Mouse (Mus musculus) myocyte (in vitro differentiated cells): ENCODE results near the gene Fam169a. TPM values are rescaled to one million over a fixed set of nuclear protein-coding genes. Genes with fewer than 3 reads are reported as not detected.
"Not testable (repeated sequence)": the region's sequence is repeated elsewhere in the genome, so short reads cannot be mapped to it uniquely, and the experiment has no call there.

Experiments
- H3K27me3 ChIP-seq: one replicate; pipeline ENCODE4 v1.6.1; 2011; ENCODE audit not compliant: control insufficient read depth, insufficient read depth, insufficient read length
- H3K36me3 ChIP-seq: one replicate; pipeline ENCODE4 v1.6.1; 2011; ENCODE audit not compliant: control insufficient read depth, insufficient read depth
- H3K4me2 ChIP-seq: one replicate; pipeline ENCODE4 v1.6.1; 2011; ENCODE audit warnings: low read depth, control low read depth
- H3K4me3 ChIP-seq: one replicate; pipeline ENCODE4 v1.5.1; 2011; ENCODE audit warnings: mild to moderate bottlenecking, control low read depth, moderate library complexity
- H3K79me2 ChIP-seq: one replicate; pipeline ENCODE4 v1.6.1; 2011; ENCODE audit not compliant: control insufficient read depth, insufficient read depth
- H3ac ChIP-seq: one replicate; pipeline ENCODE4 v1.6.1; 2011; ENCODE audit not compliant: control insufficient read depth, insufficient read length
- CEBPB ChIP-seq: IDR thresholded peaks from 2 replicates; pipeline ENCODE4 v1.6.1; 2011; ENCODE audit warnings: mild to moderate bottlenecking, moderate library complexity; ENCODE audit not compliant: poor library complexity, insufficient read depth, severe bottlenecking
- E2F4 ChIP-seq: IDR thresholded peaks from one replicate; pipeline ENCODE4 v1.6.1; 2011; ENCODE audit warnings: mild to moderate bottlenecking, control low read depth, moderate library complexity; ENCODE audit not compliant: insufficient read depth
- MAX ChIP-seq: IDR thresholded peaks from one replicate; pipeline ENCODE4 v1.6.1; 2011; ENCODE audit warnings: low read depth, mild to moderate bottlenecking, control low read depth
- MYOD1 ChIP-seq, 3 experiments: IDR thresholded peaks; one replicate each; pipeline ENCODE4 v1.6.1; 2011; ENCODE audit warnings: control low read depth in 2 of 3, low read depth in 2 of 3, mild to moderate bottlenecking in 2 of 3, moderate library complexity in 1 of 3; ENCODE audit not compliant: insufficient read length in 2 of 3, control insufficient read depth in 1 of 3
- MYOG ChIP-seq, 3 experiments: IDR thresholded peaks; one replicate each; pipeline ENCODE4 v1.6.1; 2011; ENCODE audit warnings: control low read depth in 2 of 3, low read depth in 2 of 3, mild to moderate bottlenecking in 2 of 3; ENCODE audit not compliant: insufficient read length in 2 of 3, control insufficient read depth in 1 of 3, insufficient read depth in 1 of 3
- POLR2A ChIP-seq: IDR thresholded peaks from one replicate; pipeline ENCODE4 v1.6.1; 2011; ENCODE audit warnings: low read depth, mild to moderate bottlenecking, control low read depth, moderate library complexity; ENCODE audit not compliant: insufficient read length
- POLR2AphosphoS2 ChIP-seq: IDR thresholded peaks from one replicate; pipeline ENCODE4 v1.6.1; 2011; ENCODE audit warnings: low read depth, control low read depth; ENCODE audit not compliant: insufficient read length
- REST ChIP-seq: IDR thresholded peaks from one replicate; pipeline ENCODE4 v1.6.1; 2011; ENCODE audit warnings: mild to moderate bottlenecking, control low read depth, moderate library complexity; ENCODE audit not compliant: insufficient read depth, insufficient read length
- SRF ChIP-seq: IDR thresholded peaks from one replicate; pipeline ENCODE4 v1.6.1; 2011; ENCODE audit warnings: low read depth; ENCODE audit not compliant: control insufficient read depth, insufficient read length
- TCF12 ChIP-seq: IDR thresholded peaks from one replicate; pipeline ENCODE4 v1.6.1; 2011; ENCODE audit warnings: mild to moderate bottlenecking, control low read depth; ENCODE audit not compliant: poor library complexity, insufficient read depth, severe bottlenecking
- TCF3 ChIP-seq: IDR thresholded peaks from one replicate; pipeline ENCODE4 v1.6.1; 2011; ENCODE audit warnings: low read depth, control low read depth; ENCODE audit not compliant: insufficient read length
- USF1 ChIP-seq: IDR thresholded peaks from one replicate; pipeline ENCODE4 v1.6.1; 2011; ENCODE audit warnings: low read depth, mild to moderate bottlenecking, control low read depth, moderate library complexity
- polyA plus RNA-seq: library from polyadenylated mRNA; unstranded; fragments of >200 nt; fragmentation: generic; extraction: Trizol; gene quantifications from one replicate; pipeline ENCODE4 v1.2.1, GENCODE M21; 2012; ENCODE audit warnings: missing spikeins

The Fam169a gene
- polyA plus RNA-seq, 1 experiment = 0.08 TPM

DNA sequence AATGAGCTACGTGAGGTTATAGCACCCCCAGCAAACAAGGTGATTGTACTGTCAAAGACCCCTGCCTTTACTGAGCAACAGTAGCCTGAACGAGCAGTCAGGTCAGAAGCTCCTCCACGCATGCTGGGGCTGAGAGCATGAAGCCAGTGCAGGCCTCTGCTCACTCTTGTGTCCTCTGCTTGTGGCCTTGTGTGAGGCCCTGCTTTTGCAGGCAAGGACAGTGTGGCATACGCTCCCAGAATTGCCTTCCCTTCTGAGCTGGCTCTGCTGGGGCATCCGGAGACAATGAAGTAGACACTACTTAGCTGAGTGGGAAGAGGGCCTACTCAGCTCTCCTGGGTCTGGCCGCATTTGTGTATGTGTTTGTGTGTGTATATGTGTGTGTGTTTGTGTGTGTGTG lies 7.3 kb upstream of the Fam169a start:
- Histone ChIP-seq H3ac (no peak overlapping the region), H3K79me2 (no peaks in the 10 kb centered on the region), H3K27me3 (no peaks in the 10 kb centered on the region), H3K36me3 (no peaks in the 10 kb centered on the region), H3K4me2 (no peak overlapping the region), H3K4me3 (no peak overlapping the region)
- TF ChIP-seq MAX (no peak), E2F4 (no peak), CEBPB (no peak)

- Histone ChIP-seq H3ac (no peak overlapping the region), H3K4me2 (no peak overlapping the region), H3K79me2 (no peaks in the 10 kb centered on the region), H3K36me3 (no peaks in the 10 kb centered on the region), H3K4me3 (no peak overlapping the region), H3K27me3 (no peaks in the 10 kb centered on the region)
- no peak for TF ChIP-seq MYOD1 (IDR thresholded peaks at IDR 0.05; ENCODE audit: control insufficient read depth in 1 of 3, insufficient read length in 2 of 3, low read depth in 2 of 3)
- no peak for TF ChIP-seq SRF
- TF ChIP-seq E2F4 = no peak
- TF ChIP-seq USF1 = no peak
- TF ChIP-seq TCF12 = no peak
- no peak for TF ChIP-seq POLR2AphosphoS2
- TF ChIP-seq TCF3 = no peak
- no peak for TF ChIP-seq POLR2A
- TF ChIP-seq CEBPB = no peak
- TF ChIP-seq MYOG (IDR thresholded peaks at IDR 0.05; ENCODE audit: control insufficient read depth in 1 of 3, insufficient read depth in 1 of 3, insufficient read length in 2 of 3, low read depth in 2 of 3) = no peak
- TF ChIP-seq MAX = no peak
- no peak for TF ChIP-seq REST
Observed at GRCm38 (mm10) chr13:97060331-97060730, 6.8 kb upstream of the Fam169a start.

DNA sequence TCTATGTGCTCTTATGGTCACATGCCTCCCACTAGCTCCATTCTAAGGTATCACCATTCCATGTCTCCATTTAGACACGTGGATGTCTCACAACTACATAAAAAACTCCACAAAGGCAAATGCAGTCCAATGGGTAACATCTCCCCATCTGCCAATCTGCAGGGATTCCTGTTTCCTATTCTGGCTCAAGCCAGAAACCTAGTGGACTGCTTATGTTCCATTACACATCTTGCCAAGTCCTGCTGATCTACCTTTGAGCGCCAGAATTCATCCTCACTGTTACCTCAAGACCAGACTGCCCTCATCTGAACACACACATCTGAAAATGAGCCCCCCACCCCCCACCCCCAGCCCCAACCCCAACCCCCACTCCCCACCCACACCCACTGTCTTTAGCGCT lies 4.9 kb upstream of the Fam169a start:
- H3K4me2 ChIP-seq = no peak overlapping the region
- TF ChIP-seq MYOD1 (IDR thresholded peaks at IDR 0.05; ENCODE audit: control insufficient read depth in 1 of 3, insufficient read length in 2 of 3, low read depth in 2 of 3) (no peak), SRF (no peak), E2F4 (no peak), POLR2A (no peak), REST (no peak), TCF3 (no peak), MYOG (IDR thresholded peaks at IDR 0.05; ENCODE audit: control insufficient read depth in 1 of 3, insufficient read depth in 1 of 3, insufficient read length in 2 of 3, low read depth in 2 of 3) (no peak), CEBPB (no peak), POLR2AphosphoS2 (no peak)
- H3K79me2 ChIP-seq = no peaks in the 10 kb centered on the region
- H3K27me3 ChIP-seq = no peaks in the 10 kb centered on the region
- no peak overlapping the region for H3ac ChIP-seq
- no peak overlapping the region for H3K4me3 ChIP-seq
- H3K36me3 ChIP-seq = no peaks in the 10 kb centered on the region

DNA sequence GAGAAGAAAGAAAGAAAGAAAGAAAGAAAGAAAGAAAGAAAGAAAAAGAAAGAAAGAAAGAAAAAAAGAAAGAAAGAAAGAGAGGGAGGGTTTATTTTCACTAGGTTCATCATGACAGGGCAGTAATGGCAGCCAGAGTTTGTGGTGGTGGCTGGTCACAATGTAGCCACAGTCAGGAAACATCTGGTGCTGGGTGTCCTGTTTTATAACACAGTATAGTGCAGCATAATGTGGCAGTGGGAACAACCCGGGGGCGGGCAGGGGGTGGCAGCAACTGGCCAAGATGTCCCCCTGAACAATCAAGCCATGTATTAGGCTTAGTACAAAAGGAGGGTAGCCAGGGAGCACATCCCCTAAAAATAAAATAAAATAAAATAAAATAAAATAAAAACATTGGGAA lies 3.7 kb upstream of the Fam169a start:
- Histone ChIP-seq H3K79me2 (no peaks in the 10 kb centered on the region), H3ac (no peak overlapping the region), H3K27me3 (no peaks in the 10 kb centered on the region), H3K4me2 (no peak overlapping the region), H3K36me3 (no peaks in the 10 kb centered on the region), H3K4me3 (no peak overlapping the region)
- TF ChIP-seq POLR2A (no peak), USF1 (no peak), CEBPB (no peak), REST (no peak), TCF3 (no peak), POLR2AphosphoS2 (no peak), E2F4 (no peak), MYOG (IDR thresholded peaks at IDR 0.05; ENCODE audit: control insufficient read depth in 1 of 3, insufficient read depth in 1 of 3, insufficient read length in 2 of 3, low read depth in 2 of 3) (no peak), SRF (no peak), MYOD1 (IDR thresholded peaks at IDR 0.05; ENCODE audit: control insufficient read depth in 1 of 3, insufficient read length in 2 of 3, low read depth in 2 of 3) (no peak), MAX (no peak), TCF12 (no peak)

- peak overlapping the region; percentile 6 for H3K4me2 ChIP-seq
Observed at GRCm38 (mm10) chr13:97064413-97064812, 2.7 kb upstream of the Fam169a start.

GRCm38 (mm10) chr13:97064844-97065621 lies 2.1 kb upstream of the Fam169a start:
- H3K27me3 ChIP-seq, H3K4me3 ChIP-seq, H3K79me2 ChIP-seq, H3ac ChIP-seq, H3K36me3 ChIP-seq: not testable (repeated sequence)
- peak overlapping the region; percentile 6 for H3K4me2 ChIP-seq

More at GRCm38 (mm10) chr13:97064413-97064812, 2.7 kb upstream of the Fam169a start:
- no peak overlapping the region for H3ac ChIP-seq
- no peaks in the 10 kb centered on the region for H3K79me2 ChIP-seq
- no peaks in the 10 kb centered on the region for H3K27me3 ChIP-seq
- H3K36me3 ChIP-seq = no peaks in the 10 kb centered on the region
- TF ChIP-seq POLR2AphosphoS2 (no peak), MYOD1 (IDR thresholded peaks at IDR 0.05; ENCODE audit: control insufficient read depth in 1 of 3, insufficient read length in 2 of 3, low read depth in 2 of 3) (no peak), MAX (no peak), E2F4 (no peak), USF1 (no peak), TCF12 (no peak), MYOG (IDR thresholded peaks at IDR 0.05; ENCODE audit: control insufficient read depth in 1 of 3, insufficient read depth in 1 of 3, insufficient read length in 2 of 3, low read depth in 2 of 3) (no peak), SRF (no peak), CEBPB (no peak), POLR2A (no peak), TCF3 (no peak), REST (no peak)
- H3K4me3 ChIP-seq = no peak overlapping the region
